Mouse (Mus musculus) MEL (cell line): ENCODE data around the gene Gsap. TPM values are rescaled to one million over a fixed set of nuclear protein-coding genes. Genes with fewer than 3 reads are reported as not detected.

Experiments
- DNase-seq: peaks from one replicate; pipeline ENCODE4 v3.0.0; 2011; ENCODE audit warnings: low read depth, low spot score
- H3K27ac ChIP-seq: 2 replicates; pipeline ENCODE4 v1.5.1; 2012; ENCODE audit warnings: low read depth, mild to moderate bottlenecking, control low read depth, low read length, moderate library complexity; ENCODE audit not compliant: control insufficient read depth
- H3K27me3 ChIP-seq, 2 experiments: fragments of 150-350 bp in 1 of 2; sonication (generic) in 1 of 2; 2 replicates each; pipeline ENCODE4 v1.6.1; 2012; ENCODE audit warnings: low read length in 2 of 2, mild to moderate bottlenecking in 2 of 2, improper control_type of control experiment in 1 of 2, moderate library complexity in 1 of 2; ENCODE audit not compliant: insufficient read depth in 2 of 2, control insufficient read depth in 1 of 2
- H3K36me3 ChIP-seq, 2 experiments: 2 replicates each; pipeline ENCODE4 v1.6.1; 2012 to 2014; ENCODE audit warnings: low read length in 2 of 2, improper control_type of control experiment in 1 of 2, inconsistent platforms in 1 of 2, mild to moderate bottlenecking in 1 of 2; ENCODE audit not compliant: insufficient read depth in 2 of 2, control insufficient read depth in 1 of 2
- H3K4me1 ChIP-seq, 2 experiments: fragments of 150-350 bp in 1 of 2; sonication (generic) in 1 of 2; 2 replicates each; pipeline ENCODE4 v1.6.1; 2012; ENCODE audit warnings: low read length in 2 of 2, improper control_type of control experiment in 1 of 2, mild to moderate bottlenecking in 1 of 2; ENCODE audit not compliant: insufficient read depth in 2 of 2, control insufficient read depth in 1 of 2
- H3K4me3 ChIP-seq, 2 experiments: fragments of 150-350 bp in 1 of 2; sonication (generic) in 1 of 2; 2 replicates each; pipeline ENCODE4 v1.5.1; 2012; ENCODE audit warnings: low read depth in 2 of 2, low read length in 2 of 2, mild to moderate bottlenecking in 2 of 2, moderate library complexity in 2 of 2, control low read depth in 1 of 2, improper control_type of control experiment in 1 of 2; ENCODE audit not compliant: control insufficient read depth in 1 of 2, insufficient read depth in 1 of 2
- H3K79me2 ChIP-seq: 2 replicates; pipeline ENCODE4 v1.6.1; 2012; ENCODE audit warnings: mild to moderate bottlenecking, low read length, moderate library complexity; ENCODE audit not compliant: control insufficient read depth, poor library complexity, insufficient read depth
- H3K9ac ChIP-seq: 2 replicates; pipeline ENCODE4 v1.6.1; 2012; ENCODE audit warnings: low read depth, mild to moderate bottlenecking, control low read depth, low read length, moderate library complexity; ENCODE audit not compliant: control insufficient read depth, poor library complexity, severe bottlenecking
- H3K9me3 ChIP-seq: fragments of 150-350 bp; sonication (generic); replicated peaks from 2 replicates; pipeline ENCODE4 v1.6.1; 2012; ENCODE audit warnings: mild to moderate bottlenecking, low read length, improper control_type of control experiment, moderate library complexity; ENCODE audit not compliant: insufficient read depth
- BHLHE40 ChIP-seq: IDR thresholded peaks from 2 replicates; pipeline ENCODE4 v1.6.1; 2012; ENCODE audit warnings: low read depth, mild to moderate bottlenecking, inconsistent platforms, low read length, improper control_type of control experiment, borderline replicate concordance
- CHD1 ChIP-seq: IDR thresholded peaks from 2 replicates; pipeline ENCODE4 v1.6.1; 2012; ENCODE audit warnings: low read depth, mild to moderate bottlenecking, inconsistent platforms, low read length, improper control_type of control experiment
- CHD2 ChIP-seq: IDR thresholded peaks from 2 replicates; pipeline ENCODE4 v1.6.1; 2011; ENCODE audit warnings: low read length, improper control_type of control experiment
- CTCF ChIP-seq, 3 experiments: IDR thresholded peaks in 2 of 3; conservative IDR thresholded peaks in 1 of 3; 2 replicates each; pipeline ENCODE4 v1.5.1; 2011 to 2012; ENCODE audit warnings: low read length in 3 of 3, low read depth in 2 of 3, mild to moderate bottlenecking in 2 of 3, improper control_type of control experiment in 1 of 3, inconsistent platforms in 1 of 3, mixed read lengths in 1 of 3, moderate library complexity in 1 of 3; ENCODE audit not compliant: control insufficient read depth in 1 of 3, insufficient read depth in 1 of 3, poor library complexity in 1 of 3, severe bottlenecking in 1 of 3
- E2F4 ChIP-seq: IDR thresholded peaks from 2 replicates; pipeline ENCODE4 v1.6.1; 2011; ENCODE audit warnings: low read depth, low read length, improper control_type of control experiment, borderline replicate concordance
- ELF1 ChIP-seq: IDR thresholded peaks from 2 replicates; pipeline ENCODE4 v1.6.1; 2014; ENCODE audit warnings: low read depth, mild to moderate bottlenecking, inconsistent platforms, low read length, improper control_type of control experiment, moderate library complexity
- EP300 ChIP-seq, 2 experiments: IDR thresholded peaks; 2 replicates each; pipeline ENCODE4 v1.6.1; 2011; ENCODE audit warnings: improper control_type of control experiment in 2 of 2, low read length in 2 of 2, low read depth in 1 of 2, mild to moderate bottlenecking in 1 of 2
- GABPA ChIP-seq: IDR thresholded peaks from 2 replicates; pipeline ENCODE4 v1.6.1; 2012; ENCODE audit warnings: low read depth, mild to moderate bottlenecking, inconsistent platforms, low read length, improper control_type of control experiment, moderate library complexity
- HCFC1 ChIP-seq: IDR thresholded peaks from 2 replicates; pipeline ENCODE4 v1.6.1; 2012; ENCODE audit warnings: low read depth, mild to moderate bottlenecking, inconsistent platforms, low read length, improper control_type of control experiment, moderate library complexity
- MYB ChIP-seq: IDR thresholded peaks from 2 replicates; pipeline ENCODE4 v1.6.1; 2011; ENCODE audit warnings: mild to moderate bottlenecking, low read depth, low read length, improper control_type of control experiment
- MYC ChIP-seq: IDR thresholded peaks from 2 replicates; pipeline ENCODE4 v1.6.1; 2011; ENCODE audit warnings: low read depth, mild to moderate bottlenecking, low read length, improper control_type of control experiment, moderate library complexity
- POLR2A ChIP-seq, 2 experiments: IDR thresholded peaks; 2 replicates each; pipeline ENCODE4 v1.6.1; 2011 to 2012; ENCODE audit warnings: low read length in 2 of 2, mild to moderate bottlenecking in 2 of 2, control low read depth in 1 of 2, improper control_type of control experiment in 1 of 2, low read depth in 1 of 2, moderate library complexity in 1 of 2; ENCODE audit not compliant: control insufficient read depth in 1 of 2, insufficient read depth in 1 of 2, poor library complexity in 1 of 2
- POLR2AphosphoS2 ChIP-seq: IDR thresholded peaks from 2 replicates; pipeline ENCODE4 v1.6.1; 2011; ENCODE audit warnings: low read length, improper control_type of control experiment
- POLR2AphosphoS5 ChIP-seq: IDR thresholded peaks from 2 replicates; pipeline ENCODE4 v1.6.1; 2012; ENCODE audit warnings: low read depth, borderline replicate concordance, mild to moderate bottlenecking, inconsistent platforms, low read length, moderate library complexity, mixed read lengths
- ZMIZ1 ChIP-seq: IDR thresholded peaks from 2 replicates; pipeline ENCODE4 v1.6.1; 2012; ENCODE audit warnings: low read depth, mild to moderate bottlenecking, inconsistent platforms, low read length, improper control_type of control experiment, moderate library complexity
- polyA plus RNA-seq, 2 experiments: library from polyadenylated mRNA; stranded (reverse) in 1 of 2; unstranded in 1 of 2; fragments of >175 nt in 1 of 2; fragments of >200 nt in 1 of 2; gene quantifications; 2 replicates each; pipeline versions ENCODE4 v1.2.1 to v1.2.4; 2012; ENCODE audit warnings: low replicate concordance in 2 of 2, low read depth in 1 of 2; ENCODE audit not compliant: insufficient read length in 2 of 2, insufficient read depth in 1 of 2, missing spikeins in 1 of 2
- total RNA-seq: library from RNA; depleted of rRNA; stranded (reverse); fragments of 300-350 nt; gene quantifications from 2 replicates; pipeline ENCODE4 v1.2.3, GENCODE M21; 2012

The Gsap gene
- total and polyA plus RNA-seq, 3 experiments = 0.19 to 0.22 TPM; not detected in 1

DNA sequence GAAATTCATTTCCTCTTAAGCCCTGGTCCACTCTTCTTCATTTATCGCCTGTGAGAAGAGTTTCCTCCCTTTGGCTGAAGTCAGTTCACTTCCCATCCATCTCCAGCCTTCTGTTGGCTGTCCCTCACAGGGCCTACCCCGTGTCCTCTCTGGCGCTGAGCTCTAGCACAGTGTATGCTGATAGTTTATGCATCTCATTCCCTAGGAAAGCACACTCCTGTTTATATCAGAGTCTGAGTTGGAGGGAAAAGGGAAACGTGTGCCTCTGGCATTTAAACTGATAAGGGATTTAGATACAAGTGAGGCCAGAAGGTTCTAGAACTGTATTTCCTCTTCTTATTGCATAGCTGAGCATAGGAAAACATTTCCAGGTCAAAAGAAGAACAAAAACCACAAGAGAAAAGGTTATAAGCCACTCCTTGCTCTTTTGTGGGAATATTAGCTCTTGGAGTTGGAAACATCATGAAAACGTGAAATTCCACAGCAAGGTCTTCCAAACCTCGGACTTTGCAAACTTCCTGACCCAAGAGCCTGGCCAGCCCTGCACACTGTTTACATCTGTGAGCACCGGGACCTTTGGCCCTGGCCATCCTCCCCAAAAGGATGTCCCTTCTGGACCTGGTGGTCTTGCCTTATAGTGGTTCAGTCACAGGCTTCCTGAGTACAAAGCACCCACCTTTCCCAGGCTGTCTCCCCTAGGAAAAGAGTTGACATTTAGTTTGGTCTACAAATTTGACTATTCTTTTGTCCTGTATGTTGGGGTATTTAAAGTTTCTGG lies 102.8 kb downstream of the Gsap start:
- Histone ChIP-seq H3K4me3 (no peak overlapping the region), H3K36me3 (no peaks in the 10 kb centered on the region), H3K9me3 (no peaks in the 10 kb centered on the region), H3K27ac (no peak overlapping the region), H3K79me2 (no peaks in the 10 kb centered on the region), H3K9ac (no peak overlapping the region), H3K4me1 (peaks cover 0 to 3% of the 10 kb centered on the region in 2 experiments; a peak in 1 of 4 replicates), H3K27me3 (no peaks in the 10 kb centered on the region; a peak in 1 of 4 replicates)
- DNase-seq = peak; percentile 25
- TF ChIP-seq EP300 (IDR thresholded peaks at IDR 0.05; ENCODE audit: low read depth in 1 of 2, low read length in 2 of 2) (peak in 1 of 2 experiments; percentile 32; a peak in 1 of 4 replicates), CTCF (IDR thresholded peaks at IDR 0.05 in 2 of 3, conservative IDR thresholded peaks at IDR 0.05 in 1 of 3; ENCODE audit: control insufficient read depth in 1 of 3, insufficient read depth in 1 of 3, low read depth in 2 of 3, low read length in 3 of 3, poor library complexity in 1 of 3, severe bottlenecking in 1 of 3) (no peak)

DNA sequence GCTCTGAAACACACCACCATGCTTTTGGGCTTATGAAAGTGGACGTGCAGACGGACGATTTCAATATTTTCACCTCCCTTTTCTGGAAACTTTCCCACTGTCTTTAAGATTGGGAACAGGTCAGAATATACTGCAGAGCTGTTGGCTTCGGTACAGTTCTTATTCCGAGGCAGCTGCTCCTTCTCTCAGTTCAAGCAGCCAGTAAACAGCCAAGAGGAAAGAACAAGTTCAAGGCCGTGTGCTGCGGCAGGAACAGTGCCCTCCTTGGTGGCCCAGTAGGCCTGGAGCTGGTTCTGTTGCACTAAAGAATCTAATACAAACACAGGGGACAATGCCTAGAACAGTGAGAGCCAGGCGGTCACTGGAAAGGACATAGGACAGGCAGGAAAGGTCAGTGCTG lies 104.5 kb downstream of the Gsap start:
- Histone ChIP-seq H3K36me3 (no peaks in the 10 kb centered on the region), H3K9ac (no peak overlapping the region), H3K27ac (no peak overlapping the region), H3K27me3 (no peaks in the 10 kb centered on the region; a peak in 1 of 4 replicates), H3K79me2 (no peaks in the 10 kb centered on the region), H3K4me3 (no peak overlapping the region), H3K9me3 (no peaks in the 10 kb centered on the region), H3K4me1 (peaks cover 0 to 3% of the 10 kb centered on the region in 2 experiments; a peak in 1 of 4 replicates)
- DNase-seq = no peak
- TF ChIP-seq MYB = no peak
- TF ChIP-seq ZMIZ1 = no peak
- TF ChIP-seq BHLHE40 = no peak
- no peak for TF ChIP-seq CHD2
- no peak for TF ChIP-seq E2F4
- TF ChIP-seq CHD1 = no peak
- TF ChIP-seq GABPA = no peak
- no peak for TF ChIP-seq POLR2A (IDR thresholded peaks at IDR 0.05; ENCODE audit: control insufficient read depth in 1 of 2, insufficient read depth in 1 of 2, low read depth in 1 of 2, low read length in 2 of 2, poor library complexity in 1 of 2)
- no peak for TF ChIP-seq HCFC1
- no peak for TF ChIP-seq ELF1
- TF ChIP-seq POLR2AphosphoS5 = no peak
- TF ChIP-seq MYC = no peak
- TF ChIP-seq POLR2AphosphoS2 = no peak
